Mouse (Mus musculus): ENCODE measurements around the gene Fut11. TPM values are rescaled to one million over a fixed set of nuclear protein-coding genes. Genes with fewer than 3 reads are reported as not detected.

Fut11 gene
- polyA plus RNA-seq, 1 experiment from 2014 or later = 22.4 TPM

DNA sequence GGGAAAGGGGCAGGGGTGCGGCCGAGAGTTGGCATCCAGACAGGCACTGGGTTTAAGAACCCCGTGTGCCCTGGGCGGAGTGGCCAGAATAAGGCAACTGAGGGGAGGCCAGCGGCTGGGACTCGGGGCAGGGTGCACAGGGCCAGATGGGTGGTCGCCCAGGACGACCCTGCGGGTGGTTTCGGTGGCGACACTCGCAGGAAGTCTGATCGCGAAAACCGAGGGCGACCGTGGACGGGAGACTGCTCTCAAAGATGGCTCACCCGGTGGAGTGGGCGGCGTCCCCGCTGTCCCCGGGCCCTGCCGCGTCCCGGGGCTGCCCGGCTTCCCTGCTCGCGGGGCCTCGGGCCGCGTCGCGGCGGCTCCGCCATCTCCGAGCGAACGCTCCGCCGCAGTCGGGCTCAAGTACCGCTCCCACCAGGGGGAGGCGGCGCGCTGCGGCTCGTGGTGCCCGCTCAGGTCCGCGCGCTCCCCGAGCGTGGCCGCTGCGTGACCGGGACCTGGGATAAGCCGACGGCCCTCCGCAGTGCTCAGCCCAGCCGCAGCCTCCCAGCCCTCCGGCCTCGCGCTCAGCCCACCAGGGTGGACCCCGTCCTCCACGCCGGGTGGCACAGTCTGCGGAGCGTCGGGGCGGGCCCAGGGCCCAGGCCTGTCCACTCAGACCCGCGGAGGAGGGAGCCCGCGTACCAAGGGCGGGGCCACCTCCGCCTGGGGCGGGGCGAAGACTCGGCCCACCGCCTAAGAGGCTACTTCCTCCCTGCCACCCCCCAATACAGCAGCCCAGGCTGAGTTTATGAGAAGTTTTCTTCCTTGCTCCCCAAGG lies 39.4 kb downstream of the Fut11 start, which contains the start of gene Ndst2:
Ndst2 (minus strand) TSS at position 611 of the 823 bp plus-strand sequence.
- no peaks in the 10 kb centered on the region for H3K27me3 ChIP-seq (ENCODE audit: insufficient read depth, low read length)
- TF ChIP-seq CTCF (IDR thresholded peaks at IDR 0.05; ENCODE audit: low read depth) = peak; percentile 9; the same call in 1 of the 2 replicates
- peak within 1 kb of the TSS; percentile 88 for H3K4me2 ChIP-seq (ENCODE audit: low read length)
- peak within 1 kb of the TSS; percentile 96 for H3K9ac ChIP-seq (ENCODE audit: low read depth, low read length)
- DNase-seq (ENCODE audit: low spot score) (peak; percentile 96), ATAC-seq (replicated peaks; ENCODE audit: low FRiP score, low read depth) (peak; percentile 97)
- WGBS = under 1% methylated on average over 70 of the region's 81 CpGs
- peak within 1 kb of the TSS; percentile 95 for H3K27ac ChIP-seq
- no peaks in the 10 kb centered on the region for H3K9me3 ChIP-seq (replicated peaks; ENCODE audit: low read length)
- H3K36me3 ChIP-seq (ENCODE audit: insufficient read depth, low read length) = peaks cover 28% of the 10 kb centered on the region
- H3K4me3 ChIP-seq (replicated peaks; ENCODE audit: low read depth, low read length) = peak within 1 kb of the TSS; percentile 87
- no peaks in the 10 kb centered on the region; the same call in 1 of the 2 replicates for H3K4me1 ChIP-seq (replicated peaks; ENCODE audit: insufficient read depth, low read length)

DNA sequence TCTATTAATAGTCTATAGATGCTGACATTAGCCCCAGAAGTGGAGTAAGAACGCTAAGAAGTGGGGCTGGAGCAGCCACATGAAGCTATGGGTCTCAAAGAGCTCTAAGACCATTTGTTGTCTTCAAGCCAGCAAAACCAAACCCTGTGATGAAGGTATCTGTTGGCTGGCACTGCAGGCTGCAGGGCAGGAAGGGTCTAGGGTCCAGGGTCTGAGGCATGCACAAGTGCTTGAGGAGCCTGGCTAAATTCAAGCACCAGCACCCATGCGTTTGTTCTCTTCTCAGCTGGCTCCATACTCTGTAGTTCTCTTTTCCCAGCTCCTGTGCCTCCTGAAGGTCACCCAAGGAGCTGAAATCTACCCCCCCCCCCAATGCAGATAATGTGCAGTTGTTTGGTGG lies 40.3 kb downstream of the Fut11 start:
- 61% methylated on average over 2 of the region's 2 CpGs for WGBS
- no peak for TF ChIP-seq CTCF (IDR thresholded peaks at IDR 0.05; ENCODE audit: low read depth)
- no peaks in the 10 kb centered on the region for H3K27me3 ChIP-seq (ENCODE audit: insufficient read depth, low read length)
- H3K36me3 ChIP-seq (ENCODE audit: insufficient read depth, low read length) = peaks cover 23% of the 10 kb centered on the region
- H3K4me3 ChIP-seq (replicated peaks; ENCODE audit: low read depth, low read length) = no peak overlapping the region
- no peaks in the 10 kb centered on the region for H3K9me3 ChIP-seq (replicated peaks; ENCODE audit: low read length)
- no peaks in the 10 kb centered on the region; the same call in 1 of the 2 replicates for H3K4me1 ChIP-seq (replicated peaks; ENCODE audit: insufficient read depth, low read length)
- H3K4me2 ChIP-seq (ENCODE audit: low read length) = peak overlapping the region; percentile 88; the same call in 1 of the 2 replicates
- H3K9ac ChIP-seq (ENCODE audit: low read depth, low read length) = no peak overlapping the region
- H3K27ac ChIP-seq = peak overlapping the region; percentile 95; the same call in 1 of the 2 replicates
- ATAC-seq (replicated peaks; ENCODE audit: low FRiP score, low read depth) (no peak), DNase-seq (ENCODE audit: low spot score) (no peak)

DNA sequence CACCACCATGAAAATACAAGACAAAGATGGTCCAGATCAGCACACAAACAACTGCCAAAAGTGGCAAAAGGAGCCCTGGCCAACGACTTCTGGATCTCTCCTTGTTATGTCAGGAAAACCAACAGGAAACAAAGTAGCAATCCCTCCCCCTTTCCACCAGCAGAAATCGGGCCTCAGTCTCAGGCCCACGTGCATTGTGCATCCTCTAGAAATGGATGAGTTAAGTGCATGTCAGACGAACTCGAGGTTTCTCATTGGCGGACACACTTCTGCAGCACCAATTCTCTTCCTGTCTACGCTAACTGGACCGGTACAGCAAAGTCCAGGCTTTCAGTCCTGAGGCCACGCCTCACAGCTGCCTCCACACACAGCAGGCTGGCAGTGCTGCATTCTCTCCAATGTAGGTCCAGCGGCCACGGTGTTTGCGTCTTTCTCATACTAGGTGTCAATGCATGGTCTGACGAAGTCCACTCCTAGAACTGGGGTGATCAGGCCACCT lies 41.2 kb downstream of the Fut11 start:
- H3K4me1 ChIP-seq (replicated peaks; ENCODE audit: insufficient read depth, low read length) = no peaks in the 10 kb centered on the region; the same call in 1 of the 2 replicates
- no peaks in the 10 kb centered on the region for H3K9me3 ChIP-seq (replicated peaks; ENCODE audit: low read length)
- no peak for TF ChIP-seq CTCF (IDR thresholded peaks at IDR 0.05; ENCODE audit: low read depth)
- no peak overlapping the region for H3K4me2 ChIP-seq (ENCODE audit: low read length)
- H3K9ac ChIP-seq (ENCODE audit: low read depth, low read length) = no peak overlapping the region
- no peak overlapping the region for H3K27ac ChIP-seq
- no peaks in the 10 kb centered on the region for H3K27me3 ChIP-seq (ENCODE audit: insufficient read depth, low read length)
- no peak for ATAC-seq (replicated peaks; ENCODE audit: low FRiP score, low read depth)
- no peak overlapping the region for H3K4me3 ChIP-seq (replicated peaks; ENCODE audit: low read depth, low read length)
- DNase-seq (ENCODE audit: low spot score) = no peak
- peaks cover 21% of the 10 kb centered on the region for H3K36me3 ChIP-seq (ENCODE audit: insufficient read depth, low read length)
- 80% methylated on average over 13 of the region's 13 CpGs for WGBS

DNA sequence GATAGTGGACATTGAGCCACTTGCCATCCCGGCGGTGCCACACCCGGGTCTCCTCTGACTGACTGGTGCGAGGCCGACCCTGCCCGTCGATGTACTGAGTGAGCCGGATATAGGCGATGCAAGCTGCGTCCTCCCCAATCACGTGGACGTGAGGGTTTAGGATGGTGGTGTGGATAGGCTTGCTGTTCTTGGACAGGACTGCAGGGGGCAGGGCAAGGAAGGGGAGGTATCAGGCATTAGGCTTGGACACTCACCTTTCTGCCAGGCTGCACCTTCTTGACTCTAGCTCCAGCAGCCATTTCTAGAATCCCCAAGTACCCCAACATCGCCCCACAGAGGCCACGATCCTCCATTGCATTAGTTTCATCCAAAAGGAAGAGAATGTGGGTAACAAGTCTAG lies 42.5 kb downstream of the Fut11 start:
- ATAC-seq (replicated peaks; ENCODE audit: low FRiP score, low read depth) (peak; percentile 27; the same call in 1 of the 2 replicates), DNase-seq (ENCODE audit: low spot score) (peak; percentile 75)
- H3K4me3 ChIP-seq (replicated peaks; ENCODE audit: low read depth, low read length) = no peak overlapping the region
- no peak overlapping the region for H3K27ac ChIP-seq
- no peaks in the 10 kb centered on the region for H3K27me3 ChIP-seq (ENCODE audit: insufficient read depth, low read length)
- no peak overlapping the region for H3K9ac ChIP-seq (ENCODE audit: low read depth, low read length)
- peaks cover 29% of the 10 kb centered on the region for H3K36me3 ChIP-seq (ENCODE audit: insufficient read depth, low read length)
- H3K4me1 ChIP-seq (replicated peaks; ENCODE audit: insufficient read depth, low read length) = no peaks in the 10 kb centered on the region; the same call in 1 of the 2 replicates
- H3K4me2 ChIP-seq (ENCODE audit: low read length) = no peak overlapping the region
- no peaks in the 10 kb centered on the region for H3K9me3 ChIP-seq (replicated peaks; ENCODE audit: low read length)
- peak; percentile 85 for TF ChIP-seq CTCF (IDR thresholded peaks at IDR 0.05; ENCODE audit: low read depth)
- 40% methylated on average over 14 of the region's 14 CpGs for WGBS

DNA sequence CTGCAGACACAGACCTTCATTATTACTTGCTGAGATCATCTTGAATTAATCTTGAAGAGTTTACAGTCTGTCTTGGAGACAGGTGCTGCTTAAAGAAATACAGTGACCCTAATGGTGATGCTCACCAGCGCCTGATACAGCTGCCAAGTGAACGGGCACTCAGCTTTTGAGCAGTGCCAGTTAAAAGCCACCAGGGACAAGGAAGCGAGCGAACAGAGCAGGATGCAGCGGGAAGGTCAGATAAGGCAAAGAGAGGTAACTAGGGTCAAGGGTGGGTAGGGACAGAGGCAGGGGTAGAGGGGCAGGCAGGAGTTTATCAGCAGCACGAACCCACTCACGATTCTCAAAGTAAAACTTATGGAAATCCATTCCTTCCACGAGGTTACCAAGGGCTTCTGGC lies 43.7 kb downstream of the Fut11 start:
- no peak overlapping the region for H3K4me3 ChIP-seq (replicated peaks; ENCODE audit: low read depth, low read length)
- H3K4me1 ChIP-seq (replicated peaks; ENCODE audit: insufficient read depth, low read length) = no peaks in the 10 kb centered on the region; the same call in 1 of the 2 replicates
- no peaks in the 10 kb centered on the region for H3K27me3 ChIP-seq (ENCODE audit: insufficient read depth, low read length)
- no peak overlapping the region for H3K4me2 ChIP-seq (ENCODE audit: low read length)
- DNase-seq (ENCODE audit: low spot score) = no peak
- ATAC-seq (replicated peaks; ENCODE audit: low FRiP score, low read depth) = no peak
- no peak for TF ChIP-seq CTCF (IDR thresholded peaks at IDR 0.05; ENCODE audit: low read depth)
- no peaks in the 10 kb centered on the region for H3K9me3 ChIP-seq (replicated peaks; ENCODE audit: low read length)
- WGBS = 86% methylated on average over 8 of the region's 8 CpGs
- H3K9ac ChIP-seq (ENCODE audit: low read depth, low read length) = no peak overlapping the region
- peaks cover 34% of the 10 kb centered on the region for H3K36me3 ChIP-seq (ENCODE audit: insufficient read depth, low read length)
- no peak overlapping the region for H3K27ac ChIP-seq

DNA sequence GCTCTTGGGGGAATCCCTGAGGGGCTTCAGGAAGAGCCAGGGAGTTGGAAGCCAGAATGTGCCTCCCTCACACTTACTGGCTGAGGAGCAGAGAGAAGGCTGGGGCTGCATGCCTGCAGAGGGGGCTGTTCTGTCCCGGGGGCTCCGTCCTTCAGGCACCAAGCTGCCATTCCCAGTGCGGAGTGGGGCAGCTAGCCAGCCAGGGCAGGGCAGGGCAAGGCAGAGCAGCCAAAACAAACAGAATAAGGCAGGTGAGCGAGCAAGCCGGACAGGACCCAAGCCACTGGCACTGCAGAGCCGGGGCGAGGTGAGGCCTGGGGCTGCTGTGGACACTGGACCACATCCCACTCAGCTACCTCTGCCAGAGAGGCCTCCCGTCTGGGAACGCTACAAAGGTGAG lies 46.5 kb downstream of the Fut11 start:
- WGBS = 65% methylated on average over 9 of the region's 9 CpGs
- Histone ChIP-seq H3K27me3 (ENCODE audit: insufficient read depth, low read length) (no peaks in the 10 kb centered on the region), H3K4me3 (replicated peaks; ENCODE audit: low read depth, low read length) (no peak overlapping the region), H3K9ac (ENCODE audit: low read depth, low read length) (0 out of 2 replicates have a peak overlapping the region, but pooled peaks have one; percentile 13), H3K9me3 (replicated peaks; ENCODE audit: low read length) (no peaks in the 10 kb centered on the region), H3K36me3 (ENCODE audit: insufficient read depth, low read length) (peaks cover 45% of the 10 kb centered on the region), H3K27ac (no peak overlapping the region), H3K4me1 (replicated peaks; ENCODE audit: insufficient read depth, low read length) (no peaks in the 10 kb centered on the region), H3K4me2 (ENCODE audit: low read length) (no peak overlapping the region)
- ATAC-seq (replicated peaks; ENCODE audit: low FRiP score, low read depth) (no peak), DNase-seq (ENCODE audit: low spot score) (no peak)
- TF ChIP-seq CTCF (IDR thresholded peaks at IDR 0.05; ENCODE audit: low read depth) = no peak
